Mouse (Mus musculus): ENCODE measurements around the gene Itgb4.

- TF ChIP-seq EP300 (IDR thresholded peaks at IDR 0.05; ENCODE audit: low read depth in 1 of 2, low read length in 2 of 2) = no peak
- no peak for TF ChIP-seq RAD21 (IDR thresholded peaks at IDR 0.05; ENCODE audit: low read depth, low read length)
- no peak for TF ChIP-seq CTCF (IDR thresholded peaks at IDR 0.05 in 2 of 3, conservative IDR thresholded peaks at IDR 0.05 in 1 of 3; ENCODE audit: control insufficient read depth in 1 of 3, insufficient read depth in 1 of 3, low read depth in 2 of 3, low read length in 3 of 3, poor library complexity in 1 of 3, severe bottlenecking in 1 of 3)
- no peak for TF ChIP-seq POLR2A (IDR thresholded peaks at IDR 0.05; ENCODE audit: control insufficient read depth in 1 of 2, insufficient read depth in 1 of 2, low read depth in 1 of 2, low read length in 2 of 2, poor library complexity in 1 of 2)
- no peak for TF ChIP-seq POLR2AphosphoS2 (IDR thresholded peaks at IDR 0.05; ENCODE audit: low read length)
- TF ChIP-seq SMC3 (IDR thresholded peaks at IDR 0.05; ENCODE audit: low read depth, low read length) = no peak
- TF ChIP-seq CHD1 (IDR thresholded peaks at IDR 0.05; ENCODE audit: low read depth, low read length) = no peak
- TF ChIP-seq MAX (IDR thresholded peaks at IDR 0.05; ENCODE audit: low read length) = no peak
- no peak for TF ChIP-seq ETS1 (IDR thresholded peaks at IDR 0.05; ENCODE audit: low read depth, low read length)
- TF ChIP-seq USF1 (IDR thresholded peaks at IDR 0.05; ENCODE audit: low read depth, low read length) = no peak
Measured at GRCm38 (mm10) chr11:116034584-116034983, 60.1 kb downstream of the Itgb4 start.

Measured in MEL (cell line).